28 mouse cellular contexts compared by ENCODE assay signal in the genomic region with DNA sequence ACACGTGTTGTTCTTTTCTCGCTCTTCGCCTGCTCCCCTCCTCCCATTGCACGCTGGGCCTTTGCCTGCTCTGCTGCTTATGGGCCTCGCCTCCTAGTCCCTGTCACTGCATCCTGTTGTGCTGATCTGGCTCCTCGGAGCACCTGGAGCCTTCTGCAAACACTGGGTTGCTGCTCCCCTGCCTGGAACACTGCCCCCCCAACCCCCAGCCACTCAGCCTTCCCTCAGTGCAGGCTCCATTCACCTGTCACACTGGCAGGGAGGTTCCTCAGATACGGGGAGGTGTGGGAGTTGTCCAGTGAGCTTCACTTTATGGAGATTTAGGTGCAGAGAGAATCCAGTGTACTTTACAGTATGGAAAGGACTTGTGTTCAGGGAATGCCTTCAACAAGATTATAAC.
"Had no signal": no experiment of that assay in that cellular context is flagged by ENCODE, and none has a peak within 500 bp of the region (broad histone marks: within the 10 kb centered on the region; RNA-seq: fewer than 3 reads in every experiment).

No protein-coding gene starts in this region.

- H3K9me3 ChIP-seq: embryonic facial prominence, embryonic 10.5 days; embryonic facial prominence, embryonic 12.5 days; embryonic facial prominence, embryonic 13.5 days; embryonic facial prominence, embryonic 15.5 days; forebrain, embryonic 10.5 days; forebrain, embryonic 12.5 days; forebrain, embryonic 13.5 days; forebrain, embryonic 15.5 days had no signal

- H3K4me2 ChIP-seq: embryonic facial prominence, embryonic 12.5 days; embryonic facial prominence, embryonic 13.5 days; embryonic facial prominence, embryonic 15.5 days; forebrain, embryonic 12.5 days; forebrain, embryonic 13.5 days; forebrain, embryonic 15.5 days had no signal

- H3K4me1 ChIP-seq: embryonic facial prominence, embryonic 10.5 days; embryonic facial prominence, embryonic 12.5 days; embryonic facial prominence, embryonic 15.5 days; forebrain, embryonic 10.5 days; forebrain, embryonic 12.5 days had no signal

- H3K27me3 ChIP-seq: embryonic facial prominence, embryonic 12.5 days; embryonic facial prominence, embryonic 13.5 days; embryonic facial prominence, embryonic 15.5 days; forebrain, embryonic 12.5 days; forebrain, embryonic 13.5 days; forebrain, embryonic 15.5 days had no signal

- ATAC-seq: forebrain, embryonic 13.5 days; forebrain, embryonic 14.5 days; forebrain, embryonic 15.5 days; forebrain, embryonic 16.5 days; forebrain, postnatal 0 days had no signal

- H3K4me3 ChIP-seq: embryonic facial prominence, embryonic 10.5 days; embryonic facial prominence, embryonic 12.5 days; embryonic facial prominence, embryonic 13.5 days; embryonic facial prominence, embryonic 15.5 days; erythroblast, embryonic 14.5 days; forebrain, embryonic 10.5 days; forebrain, embryonic 12.5 days; forebrain, embryonic 13.5 days; forebrain, embryonic 15.5 days; gastrocnemius, adult 2 months had no signal

- DNase-seq: cerebellum, adult 18-20 months; cerebellum, adult 2 months; cerebellum, adult 8-10 months; cerebellum, adult 9-10 months; cerebellum, adult 9-11 months; cerebellum, postnatal 10 days; cerebellum, postnatal 14 days; cerebellum, postnatal 25 days; cerebellum, postnatal 36 days; embryo, embryonic 11 days; forebrain, postnatal 0 days; gastrocnemius, adult 2 months; gastrocnemius, postnatal 10 days; gastrocnemius, postnatal 14 days; gastrocnemius, postnatal 25 days; gastrocnemius, postnatal 36 days; heart, adult 18-20 months had no signal

- H3K27ac ChIP-seq: embryonic facial prominence, embryonic 10.5 days; embryonic facial prominence, embryonic 12.5 days; embryonic facial prominence, embryonic 13.5 days; embryonic facial prominence, embryonic 15.5 days; forebrain, embryonic 10.5 days; forebrain, embryonic 12.5 days; forebrain, embryonic 13.5 days; forebrain, embryonic 15.5 days; gastrocnemius, adult 2 months had no signal

- H3K9ac ChIP-seq: embryonic facial prominence, embryonic 12.5 days; embryonic facial prominence, embryonic 13.5 days; embryonic facial prominence, embryonic 15.5 days; forebrain, embryonic 12.5 days; forebrain, embryonic 13.5 days; forebrain, embryonic 15.5 days; forebrain, postnatal 0 days had no signal
